Mouse (Mus musculus) spleen, adult 2 months (tissue): Measurements from ENCODE around the gene Abhd12b. TPM values are rescaled to one million over a fixed set of nuclear protein-coding genes. Genes with fewer than 3 reads are reported as not detected.
"Not testable (repeated sequence)": the region's sequence is repeated elsewhere in the genome, so short reads cannot be mapped to it uniquely, and the experiment has no call there.

Experiments used
- DNase-seq, 2 experiments: peaks; one replicate each; pipeline versions ENCODE4 v3.0.0 to v3.0.0-alpha.2; 2012 to 2021; ENCODE audit warnings: low spot score in 2 of 2, low read depth in 1 of 2
- H3K27ac ChIP-seq: fragments of 200-500 bp; 2 replicates; pipeline ENCODE4 v1.5.1; 2012; ENCODE audit warnings: low read length, inconsistent platforms; ENCODE audit not compliant: insufficient read depth
- H3K27me3 ChIP-seq: fragments of 200-500 bp; 2 replicates; pipeline ENCODE4 v1.6.1; 2012; ENCODE audit warnings: mild to moderate bottlenecking, moderate library complexity, low read length, inconsistent platforms; ENCODE audit not compliant: control insufficient read depth, insufficient read depth
- H3K36me3 ChIP-seq: fragments of 200-500 bp; 2 replicates; pipeline ENCODE4 v1.6.1; 2012; ENCODE audit warnings: mild to moderate bottlenecking, low read length, inconsistent platforms; ENCODE audit not compliant: control insufficient read depth, insufficient read depth
- H3K4me1 ChIP-seq: fragments of 200-500 bp; 2 replicates; pipeline ENCODE4 v1.6.1; 2011; ENCODE audit warnings: inconsistent platforms; ENCODE audit not compliant: control insufficient read depth, insufficient read depth, insufficient read length
- H3K4me3 ChIP-seq: fragments of 200-500 bp; 2 replicates; pipeline ENCODE4 v1.5.1; 2011; ENCODE audit warnings: mild to moderate bottlenecking, inconsistent platforms; ENCODE audit not compliant: insufficient read depth, insufficient read length; ENCODE audit errors: extremely low read depth
- CTCF ChIP-seq: fragments of 200-500 bp; IDR thresholded peaks from 2 replicates; pipeline ENCODE4 v1.5.1; 2011; ENCODE audit warnings: mild to moderate bottlenecking, inconsistent platforms; ENCODE audit not compliant: insufficient read depth, insufficient read length, insufficient replicate concordance; ENCODE audit errors: extremely low read depth
- POLR2A ChIP-seq: fragments of 200-500 bp; IDR thresholded peaks from 2 replicates; pipeline ENCODE4 v1.6.1; 2011; ENCODE audit warnings: low read depth, low read length, inconsistent platforms
- WGBS: fragments of 180-500 bp; shearing (Covaris S2); methylation state at CpG from one replicate; pipeline ENCODE4 v1.1.7; 2018; 5-methylcytosine and 5-hydroxymethylcytosine counted together
- polyA plus RNA-seq: library from polyadenylated mRNA; depleted of rRNA; stranded (reverse); fragments of >200 nt; gene quantifications from 2 replicates; pipeline ENCODE4 v1.2.3, GENCODE M21; 2012

Gene Abhd12b
- polyA plus RNA-seq, 1 experiment, result not detected

GRCm38 (mm10) chr12:70137626-70138025 lies 16.3 kb upstream of the Abhd12b start:
- Histone ChIP-seq H3K27ac (no peak overlapping the region; the same call in 1 of the 2 replicates), H3K27me3 (no peaks in the 10 kb centered on the region), H3K4me3 (no peak overlapping the region), H3K36me3 (no peaks in the 10 kb centered on the region), H3K4me1 (peaks cover 15% of the 10 kb centered on the region; the same call in 1 of the 2 replicates)
- DNase-seq, result no peak
- 84% methylated on average over 9 of the region's 9 CpGs for WGBS
- TF ChIP-seq CTCF, result no peak
- TF ChIP-seq POLR2A, result no peak

GRCm38 (mm10) chr12:70139871-70140270 lies 14.1 kb upstream of the Abhd12b start:
- peak overlapping the region; percentile 20 for H3K27ac ChIP-seq
- H3K27me3 ChIP-seq, result no peaks in the 10 kb centered on the region
- no peak for DNase-seq
- no peaks in the 10 kb centered on the region for H3K36me3 ChIP-seq
- TF ChIP-seq POLR2A (no peak), CTCF (no peak)
- H3K4me1 ChIP-seq, result peaks cover 15% of the 10 kb centered on the region; the same call in 1 of the 2 replicates
- WGBS, result 60% methylated on average over 4 of the region's 4 CpGs
- H3K4me3 ChIP-seq, result no peak overlapping the region

- WGBS, result 66% methylated on average over 5 of the region's 5 CpGs
- no peak for TF ChIP-seq POLR2A
- TF ChIP-seq CTCF, result no peak
- Histone ChIP-seq H3K27me3 (no peaks in the 10 kb centered on the region), H3K4me3 (no peak overlapping the region), H3K36me3 (no peaks in the 10 kb centered on the region), H3K27ac (no peak overlapping the region), H3K4me1 (peaks cover 15% of the 10 kb centered on the region; the same call in 1 of the 2 replicates)
- peak; percentile 27 to 42 for DNase-seq
Measured at GRCm38 (mm10) chr12:70140542-70140941, 13.4 kb upstream of the Abhd12b start.

- peaks cover 11% of the 10 kb centered on the region; the same call in 1 of the 2 replicates for H3K4me1 ChIP-seq
- WGBS, result 84% methylated on average over 5 of the region's 5 CpGs
- no peak for DNase-seq
- H3K36me3 ChIP-seq, result no peaks in the 10 kb centered on the region
- H3K4me3 ChIP-seq, result no peak overlapping the region
- no peaks in the 10 kb centered on the region for H3K27me3 ChIP-seq
- no peak overlapping the region for H3K27ac ChIP-seq
- no peak for TF ChIP-seq POLR2A
Measured at GRCm38 (mm10) chr12:70140993-70141576, 12.9 kb upstream of the Abhd12b start.

- not testable (repeated sequence) for H3K27ac ChIP-seq, H3K36me3 ChIP-seq, H3K4me3 ChIP-seq, DNase-seq, H3K27me3 ChIP-seq
- H3K4me1 ChIP-seq, result peaks cover 12% of the 10 kb centered on the region; the same call in 1 of the 2 replicates
- 84% methylated on average over 3 of the region's 3 CpGs for WGBS
Measured at GRCm38 (mm10) chr12:70144106-70144587, 9.8 kb upstream of the Abhd12b start.

GRCm38 (mm10) chr12:70144637-70145448 lies 9.1 kb upstream of the Abhd12b start:
- Histone ChIP-seq H3K27me3 (no peaks in the 10 kb centered on the region), H3K27ac (no peak overlapping the region), H3K4me3 (no peak overlapping the region), H3K4me1 (peaks cover 12% of the 10 kb centered on the region; the same call in 1 of the 2 replicates), H3K36me3 (no peaks in the 10 kb centered on the region)
- no peak for TF ChIP-seq POLR2A
- TF ChIP-seq CTCF, result peak; percentile 45; the same call in 1 of the 2 replicates
- DNase-seq, result peak; percentile 44 to 62
- WGBS, result 48% methylated on average over 20 of the region's 20 CpGs

- Histone ChIP-seq H3K27ac (no peak overlapping the region), H3K36me3 (no peaks in the 10 kb centered on the region), H3K4me3 (no peak overlapping the region), H3K4me1 (peaks cover 9% of the 10 kb centered on the region; the same call in 1 of the 2 replicates), H3K27me3 (no peaks in the 10 kb centered on the region)
- DNase-seq, result no peak
- 89% methylated on average over 6 of the region's 6 CpGs for whole genome bisulfite sequencing
- no peak for TF ChIP-seq CTCF
- TF ChIP-seq POLR2A, result no peak
Measured at GRCm38 (mm10) chr12:70145586-70145985, 8.4 kb upstream of the Abhd12b start.
